Mouse (Mus musculus) urinary bladder, adult 18-20 months (tissue): ENCODE results near the gene Prpf6.
A peak's percentile ranks its signal among the peaks of the same experiment; 100 is the strongest.

ENCODE experiments used
- DNase-seq, 2 experiments: peaks; one replicate each; pipeline ENCODE4 v3.0.0; 2022; ENCODE audit warnings: low spot score in 2 of 2, mixed read lengths in 2 of 2

Gene Prpf6

GRCm38 (mm10) chr2:181657441-181657840, 65.8 kb downstream of the Prpf6 start:
- no peak for DNase-seq

- no peak for DNase-seq
These were observed 66.9 kb downstream of the Prpf6 start for GRCm38 (mm10) chr2:181658528-181658927.

GRCm38 (mm10) chr2:181658930-181659555, 67.4 kb downstream of the Prpf6 start:
- DNase-seq, result peak in 1 of 2 experiments; percentile 29

- DNase-seq, result peak; percentile 50 to 54
These were observed 68.0 kb downstream of the Prpf6 start for GRCm38 (mm10) chr2:181659609-181660055.

- no peak for DNase-seq
These were observed 71.1 kb downstream of the Prpf6 start for GRCm38 (mm10) chr2:181662620-181663297.

- DNase-seq, result no peak
These were observed 71.6 kb downstream of the Prpf6 start for GRCm38 (mm10) chr2:181663298-181663630.

GRCm38 (mm10) chr2:181670285-181670912, 78.7 kb downstream of the Prpf6 start:
- no peak for DNase-seq

- no peak for DNase-seq
These were observed 79.2 kb downstream of the Prpf6 start for GRCm38 (mm10) chr2:181670913-181671311.

GRCm38 (mm10) chr2:181671326-181671725, 79.7 kb downstream of the Prpf6 start, which contains the start of gene Sox18:
Gene Sox18, minus strand, starts transcription at chr2:181671640.
- no peak for DNase-seq

GRCm38 (mm10) chr2:181671984-181672383, 80.3 kb downstream of the Prpf6 start:
- no peak for DNase-seq

- DNase-seq, result no peak
These were observed 81.8 kb downstream of the Prpf6 start for GRCm38 (mm10) chr2:181673501-181673900.

GRCm38 (mm10) chr2:181674934-181675333, 83.3 kb downstream of the Prpf6 start:
- DNase-seq, result no peak

GRCm38 (mm10) chr2:181675454-181675853, 83.8 kb downstream of the Prpf6 start:
- DNase-seq, result peak in 1 of 2 experiments; percentile 43

GRCm38 (mm10) chr2:181676424-181676823, 84.8 kb downstream of the Prpf6 start:
- no peak for DNase-seq

- DNase-seq, result no peak
These were observed 85.6 kb downstream of the Prpf6 start for GRCm38 (mm10) chr2:181677096-181677754.

- DNase-seq, result no peak
These were observed 86.1 kb downstream of the Prpf6 start for GRCm38 (mm10) chr2:181677755-181678098.

- peak; percentile 38 to 58 for DNase-seq
These were observed 87.1 kb downstream of the Prpf6 start for GRCm38 (mm10) chr2:181678780-181679179.

- DNase-seq, result peak; percentile 55 to 74
These were observed 88.5 kb downstream of the Prpf6 start, which contains the start of gene Tcea2 for GRCm38 (mm10) chr2:181679951-181680715. Gene Tcea2, plus strand, starts transcription at chr2:181680310.

- DNase-seq, result peak in 1 of 2 experiments; percentile 33
These were observed 89.0 kb downstream of the Prpf6 start for GRCm38 (mm10) chr2:181680716-181681117.

GRCm38 (mm10) chr2:181681978-181682377, 90.3 kb downstream of the Prpf6 start:
- DNase-seq, result no peak

GRCm38 (mm10) chr2:181683381-181683780, 91.7 kb downstream of the Prpf6 start:
- no peak for DNase-seq

GRCm38 (mm10) chr2:181684713-181685112, 93.0 kb downstream of the Prpf6 start:
- no peak for DNase-seq
